Mouse (Mus musculus) lung, postnatal 10 days (tissue): ENCODE measurements at regions not wholly inside any gene's neighbourhood (a gene's known extent, or its start where the extent isn't known, plus 50 kb on each side); places are given as distances from the start of the nearest gene placed in this dataset.
"Not testable (repeated sequence)": the region's sequence is repeated elsewhere in the genome, so short reads cannot be mapped to it uniquely, and the experiment has no call there.

Experiments
- DNase-seq: peaks from one replicate; pipeline ENCODE4 v3.0.0; 2021

DNA sequence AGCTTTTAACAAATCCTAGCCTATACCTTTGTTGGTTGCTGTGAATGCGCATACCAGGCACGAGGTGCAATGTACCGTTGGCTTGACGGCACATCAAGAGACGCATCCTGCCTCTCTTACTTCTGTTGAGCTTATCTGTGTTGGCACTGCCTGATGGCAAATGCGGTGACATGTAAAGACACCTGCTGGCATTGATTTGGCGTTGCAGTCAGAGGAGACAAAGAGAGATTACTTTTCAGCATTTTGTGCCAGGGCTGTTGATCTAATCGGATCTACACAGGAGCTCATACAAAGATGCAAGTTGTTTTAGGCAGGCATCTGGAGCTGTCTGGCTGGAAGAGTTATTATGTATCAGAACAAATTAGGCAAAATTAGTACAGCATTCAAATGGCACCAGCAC lies 331.5 kb upstream of the Cwc22 start:
- DNase-seq, result no peak

DNA sequence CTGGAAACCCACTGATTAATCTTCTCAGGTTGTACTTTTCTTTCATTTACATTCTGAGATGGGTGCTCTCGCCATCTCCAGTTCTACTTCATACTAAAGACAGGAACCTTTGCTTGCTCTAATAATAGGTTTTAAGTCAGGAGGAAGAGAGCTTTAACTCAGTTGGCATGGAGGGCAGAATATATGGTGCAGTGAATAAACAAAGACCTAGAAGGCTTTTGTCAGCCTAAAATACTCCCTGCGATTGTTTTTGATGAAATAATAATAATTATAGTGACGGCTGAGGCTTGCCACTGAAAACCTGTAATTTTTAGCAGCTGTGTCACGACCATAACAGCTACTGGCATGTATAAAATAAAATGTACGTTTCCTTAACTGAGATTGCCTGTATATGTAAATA lies 327.9 kb upstream of the Cwc22 start:
- no peak for DNase-seq

DNA sequence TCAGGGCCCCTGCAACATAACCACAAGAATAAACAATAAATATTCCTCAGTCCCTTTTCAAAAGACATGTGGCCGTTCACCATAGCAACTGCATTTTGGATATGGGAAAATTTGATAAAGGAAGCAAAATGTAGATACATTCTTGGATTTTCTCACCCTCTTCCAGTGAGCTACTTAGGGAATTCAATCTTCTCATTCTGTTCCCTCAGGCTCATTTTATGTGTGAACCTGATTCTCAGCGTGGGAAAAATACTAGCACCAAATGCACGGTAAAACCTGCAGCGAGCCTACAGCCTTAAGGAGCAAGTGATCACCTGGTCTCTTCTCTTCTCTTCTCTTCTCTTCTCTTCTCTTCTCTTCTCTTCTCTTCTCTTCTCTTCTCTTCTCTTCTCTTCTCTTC lies 322.5 kb upstream of the Cwc22 start:
- no peak for DNase-seq

DNA sequence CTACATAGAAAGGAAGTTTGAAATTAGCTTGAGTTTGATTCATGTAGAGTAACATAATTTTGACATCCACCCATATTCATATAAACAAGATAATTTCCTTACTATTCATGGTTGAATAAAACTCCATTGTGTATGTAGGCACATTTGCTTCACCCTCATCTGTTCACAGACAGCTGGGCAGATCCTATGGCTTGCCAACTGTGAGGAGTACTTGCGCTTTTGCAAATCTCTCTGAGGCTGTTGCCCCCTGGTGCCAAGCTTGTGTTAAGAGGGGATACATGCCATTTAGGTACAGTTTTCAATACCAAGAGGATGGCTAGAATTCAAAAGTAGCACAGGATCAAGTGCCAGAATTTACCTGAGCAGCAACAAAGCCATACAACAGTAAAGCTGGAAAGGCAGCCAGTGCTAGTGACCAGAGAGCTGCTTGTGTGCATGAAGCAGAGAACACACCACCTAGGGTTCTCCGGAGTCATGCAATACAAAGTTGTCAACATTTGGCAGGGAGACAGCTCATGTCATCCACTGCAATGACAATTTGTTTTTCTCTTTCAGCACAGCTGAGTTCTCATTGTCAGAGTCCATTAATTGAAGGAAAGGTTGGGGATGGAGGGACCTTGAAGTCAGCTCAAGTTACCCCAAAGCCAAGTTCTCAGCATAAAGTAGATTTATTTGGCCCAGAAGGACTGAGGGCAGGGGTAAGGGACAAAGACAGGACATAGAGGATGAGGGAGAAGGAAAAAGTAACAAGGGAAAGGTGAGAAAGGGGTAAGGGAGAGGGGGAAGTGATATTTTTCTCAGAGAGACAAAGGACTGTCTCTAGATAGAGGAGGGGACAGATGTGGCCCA lies 321.6 kb upstream of the Cwc22 start:
- no peak for DNase-seq

DNA sequence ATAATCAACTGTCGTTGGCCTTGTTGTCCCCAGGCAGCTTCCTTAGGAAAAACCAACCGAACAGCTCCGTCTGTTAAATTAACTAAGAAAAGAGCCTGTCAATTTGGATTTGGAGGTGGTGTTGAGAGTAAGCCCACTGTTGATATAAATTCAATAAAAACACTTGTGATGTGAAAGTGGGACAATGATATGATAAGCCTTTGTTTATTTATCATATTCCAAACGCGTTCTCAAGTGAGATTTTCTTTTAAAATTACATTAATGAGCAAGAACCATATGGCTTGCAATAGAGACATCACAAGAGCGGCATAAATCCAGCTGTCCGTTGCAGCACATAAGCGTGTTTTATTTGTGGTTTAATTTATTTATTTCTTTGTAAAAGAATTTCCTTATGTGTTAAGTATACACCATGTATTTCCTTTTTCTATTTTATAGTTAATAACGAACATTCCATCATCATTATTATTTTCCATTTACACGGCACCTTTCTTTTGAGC lies 307.5 kb upstream of the Cwc22 start:
- DNase-seq, result no peak

DNA sequence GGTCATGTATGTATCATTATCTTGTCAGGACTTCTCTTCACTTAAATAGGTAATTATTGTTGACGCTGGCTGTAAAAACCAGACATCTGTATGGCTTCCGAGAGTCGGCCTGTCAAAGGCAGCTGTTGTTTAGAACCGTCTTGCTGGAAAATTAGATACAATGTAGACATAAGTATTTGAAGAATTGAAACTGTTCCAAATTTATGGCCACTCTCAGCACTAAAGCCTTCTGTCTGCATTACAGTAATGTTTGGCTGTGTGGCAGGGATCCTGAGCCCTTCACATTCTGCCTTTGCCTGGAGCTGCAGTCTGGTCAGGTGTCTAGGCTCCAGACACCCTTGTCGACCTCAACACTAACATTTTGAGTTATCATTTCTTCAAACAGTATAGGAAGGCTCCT lies 300.2 kb upstream of the Cwc22 start:
- no peak for DNase-seq

DNA sequence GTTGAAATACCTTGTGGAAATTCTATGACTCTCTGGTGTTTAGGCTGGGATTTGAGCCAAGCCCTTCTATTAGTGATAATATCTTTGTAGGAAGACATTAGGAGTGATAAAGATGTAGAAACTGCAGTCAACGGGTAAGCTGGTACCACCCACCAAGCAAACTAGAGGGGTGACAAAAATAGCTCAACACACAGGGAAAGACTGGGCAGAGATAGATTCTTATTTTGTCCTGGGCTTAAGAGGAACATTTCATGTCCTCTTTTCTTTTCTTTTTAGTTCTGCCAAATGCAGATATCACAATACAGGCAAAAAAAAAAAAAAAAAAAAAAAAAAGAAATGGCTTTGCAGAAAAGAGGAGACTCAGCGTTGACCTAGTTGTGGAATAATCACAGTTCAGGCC lies 294.1 kb upstream of the Cwc22 start:
- no peak for DNase-seq

DNA sequence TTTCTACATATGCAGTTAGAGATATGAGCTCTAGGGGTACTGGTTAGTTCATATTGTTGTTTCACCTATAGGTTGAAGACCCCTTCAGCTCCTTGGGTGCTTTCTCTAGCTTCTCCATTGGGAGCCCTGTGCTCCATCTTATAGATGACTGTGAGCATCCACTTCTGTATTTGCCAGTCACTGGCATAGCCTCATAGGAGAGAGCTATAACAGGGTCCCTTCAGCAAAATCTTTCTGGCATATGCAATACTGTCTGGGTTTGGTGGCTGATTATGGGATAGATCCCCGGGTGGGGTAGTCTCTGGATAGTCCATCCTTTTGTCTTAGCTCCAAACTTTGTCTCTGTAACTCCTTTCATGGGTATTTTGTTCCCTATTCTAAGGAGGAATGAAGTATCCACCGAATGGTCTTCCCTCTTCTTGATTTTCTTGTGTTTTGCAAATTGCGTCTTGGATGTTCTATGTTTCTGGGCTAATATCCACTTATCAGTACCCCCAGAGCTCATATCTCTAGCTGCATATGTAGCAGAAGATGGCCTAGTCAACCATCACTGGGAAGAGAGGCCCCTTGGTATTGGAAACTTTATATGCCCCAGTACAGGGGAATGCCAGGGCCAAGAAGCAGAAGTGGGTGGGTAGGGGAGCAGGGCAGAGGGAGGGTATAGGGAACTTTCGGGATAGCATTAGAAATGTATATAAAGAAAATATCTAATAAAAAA lies 279.4 kb upstream of the Cwc22 start:
- DNase-seq, result not testable (repeated sequence)

DNA sequence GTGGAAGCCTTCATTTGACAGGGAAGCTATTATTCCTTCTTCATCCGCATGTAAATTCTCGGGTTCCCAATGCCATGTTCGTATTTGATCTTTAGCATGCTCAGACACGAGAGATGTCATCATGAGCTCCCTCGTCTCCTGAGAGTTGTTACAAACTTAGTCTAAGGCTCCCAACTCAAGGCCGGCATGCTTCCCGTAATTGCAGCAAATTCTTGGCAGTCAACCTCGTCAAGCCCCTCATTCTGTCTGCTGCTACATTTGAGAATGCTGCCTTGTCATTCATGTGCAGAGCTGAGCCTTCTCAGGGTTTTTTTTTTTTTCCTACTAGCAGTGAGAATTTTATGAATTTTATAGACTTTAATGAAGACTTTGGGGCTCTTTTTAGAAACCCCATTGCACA lies 268.3 kb upstream of the Cwc22 start:
- DNase-seq, result no peak

DNA sequence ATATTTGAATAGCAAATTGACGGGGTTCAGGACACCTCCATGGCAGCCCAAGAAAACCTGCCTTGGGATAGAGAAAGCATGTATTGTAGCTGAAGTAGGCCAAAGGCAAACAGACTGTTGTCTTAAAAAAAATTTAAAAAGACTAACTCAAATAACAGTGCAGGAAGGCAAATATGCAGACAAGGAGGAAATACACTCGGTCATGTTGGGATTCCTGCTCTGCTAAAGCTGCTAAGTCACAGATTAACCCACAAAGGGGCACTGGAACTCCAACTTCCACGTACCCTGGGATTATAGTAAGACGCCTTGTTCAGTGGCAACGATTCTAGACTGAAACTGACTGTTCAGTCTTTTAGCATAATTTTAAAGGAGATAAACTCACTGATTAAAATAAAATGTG lies 258.9 kb upstream of the Cwc22 start:
- no peak for DNase-seq

DNA sequence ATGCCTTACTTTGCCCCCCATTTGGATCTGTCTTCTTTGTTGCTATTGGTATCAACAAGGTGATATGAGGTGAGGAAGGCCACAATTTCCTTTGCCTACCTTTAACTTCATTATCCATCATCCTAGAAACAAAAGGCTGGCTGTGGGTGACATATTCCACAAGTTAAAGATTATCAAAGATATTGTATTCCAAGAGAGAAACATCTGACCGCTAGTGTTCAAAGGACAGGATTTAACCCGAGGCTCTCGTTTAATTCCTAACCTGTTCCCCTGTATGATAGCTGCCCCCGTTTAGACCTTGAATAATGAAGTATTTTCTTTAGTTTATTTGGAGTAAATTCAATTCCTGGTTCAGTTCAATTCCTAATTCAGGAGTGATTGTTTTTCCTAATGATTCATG lies 249.8 kb upstream of the Cwc22 start:
- no peak for DNase-seq

DNA sequence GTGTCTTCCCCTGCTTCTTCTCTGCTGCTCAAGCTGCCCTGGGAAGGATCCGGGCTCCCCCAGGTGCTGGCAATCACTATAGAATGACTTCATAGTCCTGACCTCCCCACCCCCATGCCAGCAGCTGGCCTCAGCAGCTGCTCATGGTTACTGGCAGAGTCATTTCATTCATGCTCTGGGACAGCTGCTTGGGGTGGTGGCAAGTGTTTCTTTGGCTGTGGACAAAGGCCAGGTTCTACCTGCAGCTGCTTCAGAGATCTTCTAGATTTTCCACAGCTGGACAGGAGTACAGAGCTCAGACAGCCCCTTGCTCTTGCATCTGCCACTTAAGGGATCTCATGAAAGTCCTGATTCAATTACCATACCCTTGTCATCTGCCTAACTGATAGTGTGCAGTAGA lies 243.4 kb upstream of the Cwc22 start:
- no peak for DNase-seq

DNA sequence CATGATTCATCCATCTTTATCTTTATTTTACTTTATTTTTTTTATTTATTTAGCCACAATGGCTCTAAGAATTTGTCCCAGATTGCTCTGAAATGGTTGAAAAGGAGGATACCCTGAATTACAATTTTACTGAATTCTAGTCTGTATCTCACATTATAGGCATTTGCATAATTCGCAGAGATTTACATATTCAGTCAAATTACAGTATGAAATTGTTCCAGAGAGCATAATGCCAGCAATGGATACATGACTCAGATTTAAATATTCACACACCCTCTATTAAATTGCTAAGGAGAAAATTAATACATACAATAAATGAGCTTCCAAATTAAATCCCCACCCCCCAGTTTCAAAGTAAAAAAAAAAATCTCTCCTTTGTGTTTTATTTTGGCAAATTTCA lies 238.8 kb upstream of the Cwc22 start:
- no peak for DNase-seq

DNA sequence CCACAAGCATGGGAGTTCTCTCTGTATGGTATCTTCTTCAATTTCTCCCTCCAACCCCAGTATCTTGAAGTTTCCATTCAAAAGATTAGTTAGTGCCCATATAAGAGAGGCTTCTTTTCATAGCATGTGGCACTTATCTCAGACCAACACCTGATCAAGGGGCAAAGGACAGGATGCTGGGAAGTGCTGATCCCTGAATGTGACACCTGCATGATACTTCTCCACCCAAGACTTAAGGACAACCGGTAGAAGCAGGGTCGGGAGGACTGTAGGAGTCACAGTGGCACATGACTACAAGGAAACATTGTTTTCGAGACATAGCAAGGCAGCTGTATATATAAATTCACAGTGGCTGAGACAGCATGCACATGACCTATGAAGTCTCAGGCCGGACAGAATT lies 227.6 kb upstream of the Cwc22 start:
- DNase-seq, result no peak

DNA sequence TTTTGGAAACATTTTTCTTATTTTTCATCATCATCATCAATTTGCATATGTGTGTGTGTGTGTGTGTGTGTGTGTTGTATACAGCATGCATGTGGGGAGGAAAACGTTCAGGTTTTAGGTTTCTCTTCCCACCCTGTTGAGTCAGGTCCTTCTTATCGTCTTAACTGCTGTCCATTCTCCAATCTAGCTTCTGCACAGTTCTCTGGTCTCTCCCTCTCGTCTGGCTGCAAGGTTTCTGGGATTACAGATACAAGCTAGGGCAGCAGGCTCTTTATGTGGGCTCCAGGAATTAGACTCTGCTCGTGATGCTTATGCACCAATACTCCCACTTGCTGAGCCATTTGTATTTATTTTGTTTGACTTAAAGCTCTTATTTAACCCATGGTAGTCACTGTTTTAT lies 226.6 kb upstream of the Cwc22 start:
- DNase-seq, result no peak

DNA sequence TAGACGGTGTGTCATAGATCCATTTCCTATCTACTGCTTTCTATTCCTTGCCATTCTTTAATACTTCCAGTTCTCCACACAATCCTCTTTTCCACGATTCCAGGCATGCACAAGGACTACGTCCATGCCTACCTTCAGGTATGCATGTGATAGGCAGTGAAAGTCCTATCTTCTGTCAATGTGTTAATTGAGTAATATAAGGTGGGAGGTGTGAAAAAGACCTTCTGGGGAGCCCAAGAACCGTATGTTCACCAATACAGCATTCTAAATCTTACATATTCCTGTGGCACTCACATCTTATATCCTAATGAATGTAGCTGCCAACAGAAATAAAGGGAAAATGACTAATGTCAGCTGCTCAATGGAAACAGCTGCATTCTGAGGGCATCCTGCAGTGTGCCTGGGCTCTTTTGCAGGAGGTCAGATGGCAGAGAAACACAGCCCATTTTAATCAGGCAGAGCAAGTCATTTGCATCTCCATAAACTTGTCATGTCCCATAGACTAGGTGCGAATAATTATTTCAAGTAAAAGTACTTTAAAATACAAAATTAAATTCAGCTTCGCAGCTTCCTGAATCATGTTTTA lies 224.1 kb upstream of the Cwc22 start:
- DNase-seq, result no peak

DNA sequence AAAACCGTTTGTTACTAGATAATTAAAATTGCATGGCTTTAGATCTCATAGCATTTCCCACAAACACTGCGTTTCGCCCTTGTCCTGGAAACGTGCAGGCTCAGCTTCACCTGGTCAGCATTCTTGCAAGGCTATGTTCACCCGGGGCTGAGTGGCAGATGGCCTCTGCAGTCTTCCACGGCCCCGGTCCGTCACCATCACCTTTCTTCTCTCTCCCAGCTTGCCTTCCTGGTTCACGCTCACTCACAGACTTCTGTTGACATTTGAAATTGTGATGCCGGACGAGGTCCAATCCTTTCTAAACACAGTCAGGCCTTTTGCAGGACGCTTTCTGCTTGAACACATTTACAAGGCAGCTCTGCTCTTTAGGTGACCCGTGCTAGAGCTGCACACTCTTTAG lies 219.3 kb upstream of the Cwc22 start:
- peak; percentile 28 for DNase-seq

DNA sequence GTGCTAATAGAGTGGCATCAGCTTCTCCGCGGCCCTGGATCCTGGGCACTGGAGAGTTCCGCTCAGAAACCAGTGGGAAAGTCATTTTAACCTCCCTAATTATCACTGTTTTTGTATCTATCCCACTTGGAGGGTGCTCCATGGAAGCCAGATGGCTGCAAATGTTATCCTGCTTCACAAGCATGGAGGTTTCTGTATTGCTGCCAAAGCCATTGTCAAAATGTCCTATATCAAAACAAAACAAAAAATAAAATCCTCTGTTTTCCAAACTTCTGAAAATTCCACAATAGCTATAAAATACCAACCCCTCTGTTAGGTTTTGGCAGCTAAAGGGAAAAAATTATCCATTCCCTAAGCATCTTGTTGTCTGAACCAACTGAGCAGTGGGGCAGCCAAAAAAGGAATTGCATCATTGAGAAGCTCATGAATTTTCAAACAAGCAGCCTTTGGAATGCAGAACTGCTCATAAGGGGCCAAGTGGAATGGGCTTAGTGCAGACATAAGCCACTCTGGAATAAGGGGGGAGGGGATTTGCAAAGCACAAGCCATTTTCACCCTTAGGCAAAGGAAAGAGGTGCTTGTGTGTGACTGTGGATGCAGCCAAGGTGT lies 213.8 kb upstream of the Cwc22 start:
- peak; percentile 52 for DNase-seq

DNA sequence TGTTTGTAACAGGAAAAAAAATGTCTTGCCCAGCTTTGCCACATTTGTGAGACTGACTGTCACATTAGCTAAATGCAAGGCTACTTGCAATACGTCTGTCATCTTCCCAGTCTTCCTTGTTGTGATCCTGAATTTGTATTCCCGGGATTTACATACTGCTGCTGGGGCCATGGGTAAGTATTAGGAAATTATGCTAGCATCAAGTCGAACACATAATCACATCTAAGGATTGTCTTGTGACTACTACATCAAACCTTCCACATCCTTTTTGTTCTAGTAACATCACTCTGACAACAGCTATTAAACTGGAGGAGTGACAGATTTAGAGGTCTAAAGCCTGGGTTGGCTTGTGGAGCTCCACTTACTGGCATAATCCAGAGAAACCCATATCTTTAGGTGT lies 164.2 kb upstream of the Cwc22 start:
- no peak for DNase-seq

DNA sequence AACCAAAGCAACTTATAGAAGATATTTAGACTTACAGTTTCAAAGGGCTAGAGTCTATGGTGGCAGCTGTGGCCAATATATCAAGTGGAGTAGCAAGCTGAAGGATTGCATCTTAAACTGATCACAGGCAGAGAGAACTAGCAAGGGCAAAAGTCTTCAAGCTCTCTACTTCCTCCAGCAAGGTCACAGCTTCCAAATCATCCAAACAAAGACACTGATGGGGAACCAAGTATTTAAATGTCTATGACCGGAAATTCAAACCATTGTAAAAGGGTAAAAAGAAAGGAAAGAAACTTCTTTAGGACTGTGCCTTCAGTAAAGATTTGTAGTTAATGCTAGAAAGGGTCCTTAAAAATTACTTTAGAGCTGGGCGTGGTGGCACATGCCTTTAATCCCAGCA lies 149.4 kb upstream of the Cwc22 start:
- DNase-seq, result no peak

DNA sequence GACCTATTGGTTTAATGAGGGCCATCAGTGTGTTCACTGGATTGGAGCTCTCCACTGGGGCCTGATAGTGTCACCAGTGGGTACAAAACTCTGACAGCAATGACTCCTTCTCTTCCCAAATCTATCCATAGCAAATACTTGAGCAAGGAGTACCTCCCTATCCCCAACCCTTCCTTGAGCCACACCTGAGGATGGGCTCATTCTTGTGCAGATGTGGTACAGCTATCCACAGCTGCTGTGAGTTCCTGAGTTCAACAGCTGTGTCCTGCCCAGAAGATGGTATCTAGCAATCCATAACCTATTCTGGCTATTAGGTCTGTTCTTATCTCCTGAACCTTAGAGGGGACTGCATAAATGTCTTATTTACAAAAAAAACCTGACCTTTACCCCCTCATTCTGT lies 148.7 kb upstream of the Cwc22 start:
- DNase-seq, result no peak

DNA sequence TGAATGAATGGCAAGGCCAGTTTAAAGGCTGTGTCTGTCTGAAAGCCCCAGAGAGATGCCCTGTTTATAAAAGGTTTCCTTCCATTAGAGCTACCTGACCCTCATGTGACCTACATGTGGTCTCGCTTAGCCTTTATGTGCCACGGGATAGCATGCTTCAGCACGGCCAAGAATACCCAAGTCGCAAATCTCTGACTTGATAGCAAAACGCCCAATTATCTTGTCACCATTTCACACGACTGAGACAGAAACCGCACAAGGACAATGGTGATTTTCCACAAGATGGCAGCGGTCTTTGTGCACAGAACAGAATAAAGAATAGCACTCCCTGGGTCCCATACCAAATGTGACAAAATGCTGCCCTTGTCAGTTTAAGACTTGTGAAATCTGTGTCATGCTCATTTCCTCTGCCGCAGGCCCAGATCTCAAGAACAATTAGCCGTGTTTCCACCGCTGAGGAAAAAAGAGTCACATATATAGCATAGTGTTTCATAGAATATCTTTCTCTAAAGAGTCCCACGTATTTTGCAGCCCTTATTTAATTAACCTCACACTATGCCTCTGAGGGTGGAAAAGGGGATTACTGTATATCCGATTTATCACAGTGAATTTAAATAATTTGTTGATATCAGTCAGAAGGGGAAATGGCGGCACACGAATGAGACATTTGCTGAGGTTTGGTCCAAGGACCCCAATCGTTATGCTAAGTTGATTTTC lies 118.3 kb upstream of the Cwc22 start:
- DNase-seq, result no peak
